Mouse (Mus musculus) CH12.LX (cell line): Measurements from ENCODE around the gene Tbx15.

Experiments
- MEF2A ChIP-seq: IDR thresholded peaks from 2 replicates; pipeline ENCODE4 v1.6.1; 2014; ENCODE audit warnings: low read depth, mild to moderate bottlenecking, inconsistent platforms, low read length, improper control_type of control experiment, borderline replicate concordance
- ZNF384 ChIP-seq: IDR thresholded peaks from 2 replicates; pipeline ENCODE4 v1.6.1; 2012; ENCODE audit warnings: low read depth, low read length, improper control_type of control experiment, inconsistent platforms

- no peak for TF ChIP-seq ZNF384
- TF ChIP-seq MEF2A: no peak
Observed at GRCm38 (mm10) chr3:99310877-99311276, 70.7 kb downstream of the Tbx15 start.
